Mouse (Mus musculus): ENCODE results near the gene Rassf5. TPM values are rescaled to one million over a fixed set of nuclear protein-coding genes. Genes with fewer than 3 reads are reported as not detected.

Rassf5 gene
- polyA plus RNA-seq, 1 experiment from 2014 or later = 8.0 TPM

DNA sequence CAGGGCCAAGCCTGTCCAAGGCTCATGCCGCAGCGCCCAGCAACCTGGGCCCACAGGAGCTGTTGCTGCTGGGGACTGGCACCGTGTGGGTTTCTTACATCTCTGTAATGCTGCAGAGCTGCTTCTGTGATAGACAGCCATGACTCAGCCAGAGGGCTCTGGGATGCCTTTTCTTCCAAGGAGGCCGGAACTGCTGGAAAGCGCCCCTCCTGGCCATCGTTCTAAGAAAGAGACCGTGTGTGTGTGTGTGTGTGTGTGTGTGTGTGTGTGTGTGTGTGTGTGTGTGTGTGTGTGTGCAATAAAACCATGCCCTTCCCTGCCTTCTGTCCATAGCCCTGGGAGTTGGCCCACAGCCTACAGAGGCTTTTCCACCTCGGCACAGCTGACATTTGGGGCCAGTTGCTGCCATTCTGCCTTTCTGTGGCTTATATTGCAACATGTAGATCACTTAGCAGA lies 35.1 kb downstream of the Rassf5 start:
- H3K36me3 ChIP-seq (replicated peaks; ENCODE audit: insufficient read depth, low read length) = no peaks in the 10 kb centered on the region
- WGBS (ENCODE audit: insufficient replicate concordance) = 73% methylated on average over 8 of the region's 8 CpGs
- TF ChIP-seq CTCF (IDR thresholded peaks at IDR 0.05; ENCODE audit: low read depth) (no peak), EP300 (IDR thresholded peaks at IDR 0.05; ENCODE audit: low read depth) (no peak)
- H3K4me3 ChIP-seq (ENCODE audit: low read depth, low read length) = no peak overlapping the region
- no peak overlapping the region for H3K27ac ChIP-seq (ENCODE audit: low read depth)
- H3K27me3 ChIP-seq (ENCODE audit: insufficient read depth, low read length) = no peaks in the 10 kb centered on the region
- H3K4me2 ChIP-seq (ENCODE audit: low read depth, low read length) = no peak overlapping the region
- H3K4me1 ChIP-seq (ENCODE audit: insufficient read depth) = no peaks in the 10 kb centered on the region
- H3K9ac ChIP-seq (replicated peaks) = no peak overlapping the region
- DNase-seq = no peak
- ATAC-seq = no peak
- H3K9me3 ChIP-seq (ENCODE audit: low read length) = no peaks in the 10 kb centered on the region

DNA sequence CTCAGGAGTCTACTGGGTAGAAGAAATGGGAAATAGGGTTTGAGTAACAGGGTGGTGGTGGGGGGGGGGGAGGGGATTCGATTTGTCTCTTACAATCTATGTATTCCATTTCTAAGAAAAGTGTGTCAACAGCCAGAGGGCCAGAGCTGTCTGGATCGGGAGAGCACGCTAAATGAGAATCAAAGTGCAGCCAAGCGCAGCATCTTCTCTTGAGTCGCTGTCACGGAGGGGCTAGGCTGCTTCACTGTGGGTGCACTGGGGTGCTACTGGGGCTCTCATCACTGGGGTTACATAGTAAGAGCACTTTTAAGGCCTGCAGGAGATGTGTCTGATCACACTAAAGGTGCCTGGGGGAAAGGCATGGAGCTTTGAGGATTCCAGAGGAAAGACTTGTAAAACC lies 36.3 kb downstream of the Rassf5 start:
- no peak overlapping the region for H3K27ac ChIP-seq (ENCODE audit: low read depth)

DNA sequence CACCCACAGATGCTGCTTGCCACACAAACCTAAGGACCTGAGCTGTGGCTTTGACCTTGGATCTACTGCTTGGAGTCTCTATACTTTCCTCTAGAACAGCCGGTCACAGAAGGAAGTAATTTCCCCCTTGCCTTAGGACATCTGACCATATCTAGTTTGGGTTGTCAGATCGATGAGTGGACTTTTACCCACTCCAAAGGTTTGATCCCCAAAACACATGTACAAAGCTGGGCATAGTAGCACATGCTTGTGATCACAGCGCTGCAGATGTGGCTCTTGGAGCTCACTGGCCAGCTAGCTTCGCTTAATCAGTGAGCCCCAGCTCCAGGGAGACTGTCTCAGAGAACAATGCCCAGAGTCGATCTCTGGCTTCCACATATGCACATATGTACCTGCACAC lies 37.0 kb downstream of the Rassf5 start:
- H3K36me3 ChIP-seq (replicated peaks; ENCODE audit: insufficient read depth, low read length) = no peaks in the 10 kb centered on the region
- WGBS (ENCODE audit: insufficient replicate concordance) = 87% methylated on average over 5 of the region's 5 CpGs
- DNase-seq (no peak), ATAC-seq (no peak)
- no peaks in the 10 kb centered on the region for H3K4me1 ChIP-seq (ENCODE audit: insufficient read depth)
- no peak overlapping the region for H3K4me2 ChIP-seq (ENCODE audit: low read depth, low read length)
- H3K9ac ChIP-seq (replicated peaks) = no peak overlapping the region
- H3K27me3 ChIP-seq (ENCODE audit: insufficient read depth, low read length) = no peaks in the 10 kb centered on the region
- TF ChIP-seq CTCF (IDR thresholded peaks at IDR 0.05; ENCODE audit: low read depth) (no peak), EP300 (IDR thresholded peaks at IDR 0.05; ENCODE audit: low read depth) (no peak)
- no peak overlapping the region for H3K4me3 ChIP-seq (ENCODE audit: low read depth, low read length)
- H3K9me3 ChIP-seq (ENCODE audit: low read length) = no peaks in the 10 kb centered on the region
- H3K27ac ChIP-seq (ENCODE audit: low read depth) = no peak overlapping the region

More for the DNA sequence above, 36.3 kb downstream of the Rassf5 start:
- Histone ChIP-seq H3K4me1 (ENCODE audit: insufficient read depth) (no peaks in the 10 kb centered on the region), H3K9ac (replicated peaks) (no peak overlapping the region), H3K4me3 (ENCODE audit: low read depth, low read length) (no peak overlapping the region), H3K4me2 (ENCODE audit: low read depth, low read length) (no peak overlapping the region), H3K27me3 (ENCODE audit: insufficient read depth, low read length) (no peaks in the 10 kb centered on the region), H3K9me3 (ENCODE audit: low read length) (no peaks in the 10 kb centered on the region), H3K36me3 (replicated peaks; ENCODE audit: insufficient read depth, low read length) (no peaks in the 10 kb centered on the region)
- no peak for DNase-seq
- ATAC-seq = no peak
- whole genome bisulfite sequencing (ENCODE audit: insufficient replicate concordance) = 81% methylated on average over 6 of the region's 6 CpGs
- TF ChIP-seq CTCF (IDR thresholded peaks at IDR 0.05; ENCODE audit: low read depth) (no peak), EP300 (IDR thresholded peaks at IDR 0.05; ENCODE audit: low read depth) (no peak)

DNA sequence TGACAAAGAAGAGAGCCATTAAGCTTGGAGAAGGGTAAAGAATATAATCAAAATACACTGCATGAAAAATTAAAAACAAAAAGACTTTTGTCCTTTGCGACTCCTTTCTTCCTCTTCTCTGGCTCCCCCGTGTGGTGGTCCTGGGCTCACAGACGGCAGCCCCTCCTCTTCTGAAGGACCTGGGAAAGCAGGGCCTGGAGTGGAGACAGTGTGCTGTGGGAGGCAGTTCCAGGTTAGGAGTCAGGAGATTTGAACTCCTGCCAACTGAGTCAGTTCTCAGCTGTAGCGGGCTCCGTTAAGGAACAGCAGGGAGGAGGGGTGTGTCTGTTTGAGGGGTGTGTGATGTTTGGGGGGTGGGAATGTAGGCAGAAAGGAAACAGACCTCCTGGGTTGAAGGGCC lies 37.5 kb downstream of the Rassf5 start:
- H3K27ac ChIP-seq (ENCODE audit: low read depth) = no peak overlapping the region
- H3K9me3 ChIP-seq (ENCODE audit: low read length) = no peaks in the 10 kb centered on the region
- H3K27me3 ChIP-seq (ENCODE audit: insufficient read depth, low read length) = no peaks in the 10 kb centered on the region
- no peak overlapping the region for H3K9ac ChIP-seq (replicated peaks)
- no peak for ATAC-seq
- TF ChIP-seq EP300 (IDR thresholded peaks at IDR 0.05; ENCODE audit: low read depth) = no peak
- TF ChIP-seq CTCF (IDR thresholded peaks at IDR 0.05; ENCODE audit: low read depth) = peak; percentile 77
- H3K4me3 ChIP-seq (ENCODE audit: low read depth, low read length) = no peak overlapping the region
- H3K36me3 ChIP-seq (replicated peaks; ENCODE audit: insufficient read depth, low read length) = no peaks in the 10 kb centered on the region
- 12% methylated on average over 5 of the region's 5 CpGs for WGBS (ENCODE audit: insufficient replicate concordance)
- H3K4me1 ChIP-seq (ENCODE audit: insufficient read depth) = no peaks in the 10 kb centered on the region
- no peak overlapping the region for H3K4me2 ChIP-seq (ENCODE audit: low read depth, low read length)
- DNase-seq = peak; percentile 74

DNA sequence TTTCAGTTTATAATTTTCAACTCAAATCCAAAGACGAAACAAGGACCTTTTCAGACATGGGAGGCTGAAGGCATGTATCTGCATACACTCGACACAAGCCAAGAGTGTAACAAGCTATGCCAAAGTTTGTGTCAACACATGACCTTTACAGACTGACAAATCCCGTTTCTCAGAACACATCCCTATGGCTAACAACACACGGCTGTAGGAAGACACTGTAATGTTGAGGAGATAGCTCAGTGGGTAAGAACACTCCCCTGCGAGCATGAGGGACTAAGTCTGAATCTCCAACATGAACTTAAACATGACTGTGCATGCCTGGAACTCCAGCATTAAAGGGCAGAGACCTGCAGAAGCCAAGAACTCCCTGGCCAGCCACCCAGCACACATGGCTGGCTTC lies 38.7 kb downstream of the Rassf5 start:
- Histone ChIP-seq H3K4me3 (ENCODE audit: low read depth, low read length) (no peak overlapping the region), H3K4me2 (ENCODE audit: low read depth, low read length) (no peak overlapping the region), H3K36me3 (replicated peaks; ENCODE audit: insufficient read depth, low read length) (no peaks in the 10 kb centered on the region), H3K9me3 (ENCODE audit: low read length) (no peaks in the 10 kb centered on the region), H3K27me3 (ENCODE audit: insufficient read depth, low read length) (no peaks in the 10 kb centered on the region), H3K4me1 (ENCODE audit: insufficient read depth) (0 out of 2 replicates have a peak, but pooled peaks cover 2% of the 10 kb centered on the region), H3K9ac (replicated peaks) (no peak overlapping the region), H3K27ac (ENCODE audit: low read depth) (no peak overlapping the region)
- 76% methylated on average over 5 of the region's 5 CpGs for WGBS (ENCODE audit: insufficient replicate concordance)
- no peak for DNase-seq
- ATAC-seq = no peak
- TF ChIP-seq EP300 (IDR thresholded peaks at IDR 0.05; ENCODE audit: low read depth) (no peak), CTCF (IDR thresholded peaks at IDR 0.05; ENCODE audit: low read depth) (no peak)

DNA sequence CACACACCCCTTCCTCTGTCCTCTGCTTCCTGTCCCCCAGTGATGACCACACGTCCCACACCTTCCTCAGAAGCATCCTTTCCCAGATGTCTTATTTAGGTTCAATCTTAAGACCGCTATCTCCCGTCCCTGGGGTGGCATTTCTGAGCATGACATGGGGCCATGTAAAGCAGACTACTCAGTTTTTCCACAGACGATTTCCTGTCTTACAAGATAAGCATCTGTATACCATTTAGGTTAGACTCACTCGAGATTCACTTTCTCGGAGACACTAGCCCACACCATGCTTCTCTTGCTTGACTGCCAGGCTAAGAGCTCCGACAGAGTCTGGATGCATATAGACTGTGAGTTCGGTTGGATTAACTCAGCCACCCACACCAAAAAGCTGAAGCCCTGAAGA lies 40.6 kb downstream of the Rassf5 start:
- no peak overlapping the region for H3K4me2 ChIP-seq (ENCODE audit: low read depth, low read length)
- no peaks in the 10 kb centered on the region for H3K27me3 ChIP-seq (ENCODE audit: insufficient read depth, low read length)
- ATAC-seq = no peak
- no peak overlapping the region for H3K9ac ChIP-seq (replicated peaks)
- H3K4me3 ChIP-seq (ENCODE audit: low read depth, low read length) = no peak overlapping the region
- no peak overlapping the region for H3K27ac ChIP-seq (ENCODE audit: low read depth)
- WGBS (ENCODE audit: insufficient replicate concordance) = 49% methylated on average over 8 of the region's 8 CpGs
- no peak for DNase-seq
- H3K36me3 ChIP-seq (replicated peaks; ENCODE audit: insufficient read depth, low read length) = no peaks in the 10 kb centered on the region
- TF ChIP-seq EP300 (IDR thresholded peaks at IDR 0.05; ENCODE audit: low read depth) (no peak), CTCF (IDR thresholded peaks at IDR 0.05; ENCODE audit: low read depth) (no peak)
- no peaks in the 10 kb centered on the region for H3K9me3 ChIP-seq (ENCODE audit: low read length)
- H3K4me1 ChIP-seq (ENCODE audit: insufficient read depth) = peaks cover 9% of the 10 kb centered on the region; the same call in 1 of the 2 replicates

DNA sequence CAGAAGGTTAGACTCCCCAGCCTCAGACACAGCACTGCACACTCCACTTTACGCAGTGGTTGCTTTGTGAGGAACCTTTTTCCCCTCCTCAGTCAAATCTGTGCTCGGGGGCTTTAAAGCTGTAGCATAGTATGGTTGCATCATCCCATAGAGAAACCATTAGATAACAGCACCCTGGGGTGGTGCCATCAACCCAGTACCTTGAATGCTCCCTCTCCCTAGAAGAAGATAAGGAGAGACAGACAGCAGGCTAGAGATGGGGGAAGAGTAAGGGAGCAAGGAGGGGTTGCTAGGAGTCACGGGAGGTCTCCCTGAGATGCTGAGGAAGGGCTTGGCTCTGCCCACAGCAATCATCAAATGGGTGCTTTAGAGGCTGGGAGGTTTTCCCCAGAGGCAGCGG lies 43.7 kb downstream of the Rassf5 start:
- TF ChIP-seq EP300 (IDR thresholded peaks at IDR 0.05; ENCODE audit: low read depth) (no peak), CTCF (IDR thresholded peaks at IDR 0.05; ENCODE audit: low read depth) (no peak)
- H3K9me3 ChIP-seq (ENCODE audit: low read length) = no peaks in the 10 kb centered on the region
- no peaks in the 10 kb centered on the region for H3K27me3 ChIP-seq (ENCODE audit: insufficient read depth, low read length)
- DNase-seq (no peak), ATAC-seq (no peak)
- no peak overlapping the region for H3K4me2 ChIP-seq (ENCODE audit: low read depth, low read length)
- H3K4me1 ChIP-seq (ENCODE audit: insufficient read depth) = peaks cover 23% of the 10 kb centered on the region
- no peak overlapping the region for H3K4me3 ChIP-seq (ENCODE audit: low read depth, low read length)
- H3K9ac ChIP-seq (replicated peaks) = no peak overlapping the region
- WGBS (ENCODE audit: insufficient replicate concordance) = 68% methylated on average over 4 of the region's 4 CpGs
- H3K27ac ChIP-seq (ENCODE audit: low read depth) = no peak overlapping the region
- no peaks in the 10 kb centered on the region for H3K36me3 ChIP-seq (replicated peaks; ENCODE audit: insufficient read depth, low read length)
